Mouse (Mus musculus): ENCODE measurements around the gene Rnf13. TPM values are rescaled to one million over a fixed set of nuclear protein-coding genes. Genes with fewer than 3 reads are reported as not detected.

The Rnf13 gene
- polyA plus RNA-seq, 1 experiment = 15.6 TPM

GRCm38 (mm10) chr3:57846662-57846911 lies 110.7 kb downstream of the Rnf13 start:
- Histone ChIP-seq H3ac (ENCODE audit: control insufficient read depth, insufficient read length) (peak overlapping the region; percentile 61), H3K27me3 (ENCODE audit: control insufficient read depth, insufficient read depth, insufficient read length) (no peaks in the 10 kb centered on the region), H3K4me3 (peak overlapping the region; percentile 24), H3K79me2 (ENCODE audit: control insufficient read depth, insufficient read depth) (no peaks in the 10 kb centered on the region), H3K4me2 (ENCODE audit: low read depth) (peak overlapping the region; percentile 59), H3K36me3 (ENCODE audit: control insufficient read depth, insufficient read depth) (no peaks in the 10 kb centered on the region)
- TF ChIP-seq MYOD1 (IDR thresholded peaks at IDR 0.05; ENCODE audit: control insufficient read depth in 1 of 3, insufficient read length in 2 of 3, low read depth in 2 of 3) (no peak), USF1 (IDR thresholded peaks at IDR 0.05; ENCODE audit: low read depth) (no peak), SRF (IDR thresholded peaks at IDR 0.05; ENCODE audit: control insufficient read depth, insufficient read length, low read depth) (no peak), CEBPB (IDR thresholded peaks at IDR 0.05; ENCODE audit: insufficient read depth, poor library complexity, severe bottlenecking) (no peak), MYOG (IDR thresholded peaks at IDR 0.05; ENCODE audit: control insufficient read depth in 1 of 3, insufficient read depth in 1 of 3, insufficient read length in 2 of 3, low read depth in 2 of 3) (no peak), TCF3 (IDR thresholded peaks at IDR 0.05; ENCODE audit: insufficient read length, low read depth) (no peak), POLR2A (IDR thresholded peaks at IDR 0.05; ENCODE audit: insufficient read length, low read depth) (no peak), MAX (IDR thresholded peaks at IDR 0.05; ENCODE audit: low read depth) (no peak), REST (IDR thresholded peaks at IDR 0.05; ENCODE audit: insufficient read depth, insufficient read length) (no peak), TCF12 (IDR thresholded peaks at IDR 0.05; ENCODE audit: insufficient read depth, poor library complexity, severe bottlenecking) (no peak), E2F4 (IDR thresholded peaks at IDR 0.05; ENCODE audit: insufficient read depth) (no peak), POLR2AphosphoS2 (IDR thresholded peaks at IDR 0.05; ENCODE audit: insufficient read length, low read depth) (no peak)

DNA sequence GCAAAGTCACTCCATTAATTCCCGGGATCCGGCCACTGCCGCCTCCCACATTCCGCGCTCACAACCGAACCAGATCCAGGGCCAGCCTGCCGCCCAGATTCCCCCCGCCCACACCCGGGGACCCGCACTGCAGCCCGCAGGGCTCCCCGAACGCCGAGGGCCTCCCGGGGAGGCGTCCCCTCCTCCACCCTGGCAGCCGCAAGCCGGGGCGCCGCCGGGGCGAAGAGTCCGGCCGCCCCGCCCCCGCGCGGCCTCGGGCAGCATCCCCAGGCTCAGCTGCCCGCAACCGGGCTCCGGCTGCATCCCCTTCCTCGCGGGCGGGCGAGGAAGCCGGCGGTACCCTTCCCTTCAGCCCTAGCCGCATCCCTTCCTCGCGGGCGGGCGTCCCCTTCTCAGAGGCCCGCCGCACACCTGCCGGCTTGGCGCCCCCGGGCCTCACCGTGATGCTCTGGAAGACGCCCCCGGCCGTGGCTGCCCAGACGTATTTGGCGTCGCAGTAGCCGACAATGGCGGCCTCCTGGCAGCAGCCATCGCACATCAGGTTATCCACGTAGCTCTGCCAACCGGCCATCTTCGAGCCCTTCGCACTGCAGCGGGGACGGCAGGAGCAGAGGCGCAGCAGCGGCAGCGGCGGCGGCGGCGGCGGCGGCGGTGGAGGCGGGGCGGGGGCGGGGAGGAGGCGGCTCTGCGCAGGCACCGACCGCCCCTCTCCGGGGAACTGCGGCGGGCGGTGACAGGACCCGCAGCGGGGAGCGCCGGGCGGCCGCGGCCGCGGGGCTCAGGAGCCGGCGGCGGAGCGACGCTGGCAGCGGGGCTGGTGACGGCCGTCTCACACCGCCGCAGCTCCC lies 111.3 kb downstream of the Rnf13 start:
- Histone ChIP-seq H3K4me2 (ENCODE audit: low read depth) (peak overlapping the region; percentile 59), H3K36me3 (ENCODE audit: control insufficient read depth, insufficient read depth) (no peaks in the 10 kb centered on the region), H3ac (ENCODE audit: control insufficient read depth, insufficient read length) (peak overlapping the region; percentile 61), H3K79me2 (ENCODE audit: control insufficient read depth, insufficient read depth) (no peaks in the 10 kb centered on the region), H3K4me3 (peak overlapping the region; percentile 24), H3K27me3 (ENCODE audit: control insufficient read depth, insufficient read depth, insufficient read length) (no peaks in the 10 kb centered on the region)
- TF ChIP-seq MYOD1 (IDR thresholded peaks at IDR 0.05; ENCODE audit: control insufficient read depth in 1 of 3, insufficient read length in 2 of 3, low read depth in 2 of 3) (no peak), POLR2A (IDR thresholded peaks at IDR 0.05; ENCODE audit: insufficient read length, low read depth) (peak; percentile 54), TCF3 (IDR thresholded peaks at IDR 0.05; ENCODE audit: insufficient read length, low read depth) (no peak)

DNA sequence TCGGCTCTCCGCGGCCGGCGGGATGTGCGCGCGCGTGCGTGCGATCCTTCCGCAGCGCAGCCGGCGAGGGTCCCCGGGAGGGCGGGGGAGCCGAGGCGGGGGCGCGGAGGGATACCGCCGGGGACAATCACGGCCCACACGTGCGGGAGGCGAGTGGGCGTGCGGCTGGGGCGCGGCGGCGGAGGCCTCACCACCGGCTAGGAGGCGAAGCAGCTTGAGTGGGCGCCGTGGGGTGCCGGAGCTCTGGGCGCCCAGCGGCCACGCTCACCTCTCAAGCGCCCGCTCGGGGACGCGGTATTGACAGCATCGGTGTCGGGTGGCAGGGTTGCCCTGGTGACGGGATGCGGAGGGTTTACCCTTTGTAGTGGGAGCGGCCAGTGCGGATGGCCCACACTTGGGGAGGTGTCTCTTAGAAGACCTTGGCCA lies 111.9 kb downstream of the Rnf13 start, which contains the start of gene Pfn2:
Gene Pfn2, minus strand, starts transcription at position 320 of the 426 bp plus-strand sequence.
- H3K4me3 ChIP-seq = peak within 1 kb of the TSS; percentile 24

GRCm38 (mm10) chr3:57882945-57883344 lies 147.1 kb downstream of the Rnf13 start:
- no peak overlapping the region for H3ac ChIP-seq (ENCODE audit: control insufficient read depth, insufficient read length)
- no peak overlapping the region for H3K4me2 ChIP-seq (ENCODE audit: low read depth)
- TF ChIP-seq SRF (IDR thresholded peaks at IDR 0.05; ENCODE audit: control insufficient read depth, insufficient read length, low read depth) (no peak), E2F4 (IDR thresholded peaks at IDR 0.05; ENCODE audit: insufficient read depth) (no peak), MYOD1 (IDR thresholded peaks at IDR 0.05; ENCODE audit: control insufficient read depth in 1 of 3, insufficient read length in 2 of 3, low read depth in 2 of 3) (no peak), MYOG (IDR thresholded peaks at IDR 0.05; ENCODE audit: control insufficient read depth in 1 of 3, insufficient read depth in 1 of 3, insufficient read length in 2 of 3, low read depth in 2 of 3) (no peak), CEBPB (IDR thresholded peaks at IDR 0.05; ENCODE audit: insufficient read depth, poor library complexity, severe bottlenecking) (no peak), POLR2A (IDR thresholded peaks at IDR 0.05; ENCODE audit: insufficient read length, low read depth) (no peak), REST (IDR thresholded peaks at IDR 0.05; ENCODE audit: insufficient read depth, insufficient read length) (no peak), MAX (IDR thresholded peaks at IDR 0.05; ENCODE audit: low read depth) (no peak), TCF12 (IDR thresholded peaks at IDR 0.05; ENCODE audit: insufficient read depth, poor library complexity, severe bottlenecking) (no peak), POLR2AphosphoS2 (IDR thresholded peaks at IDR 0.05; ENCODE audit: insufficient read length, low read depth) (no peak), TCF3 (IDR thresholded peaks at IDR 0.05; ENCODE audit: insufficient read length, low read depth) (no peak), USF1 (IDR thresholded peaks at IDR 0.05; ENCODE audit: low read depth) (no peak)
- no peaks in the 10 kb centered on the region for H3K36me3 ChIP-seq (ENCODE audit: control insufficient read depth, insufficient read depth)
- no peak overlapping the region for H3K4me3 ChIP-seq
- no peaks in the 10 kb centered on the region for H3K79me2 ChIP-seq (ENCODE audit: control insufficient read depth, insufficient read depth)
- no peaks in the 10 kb centered on the region for H3K27me3 ChIP-seq (ENCODE audit: control insufficient read depth, insufficient read depth, insufficient read length)

More for the DNA sequence above, 111.9 kb downstream of the Rnf13 start, which contains the start of gene Pfn2:
- Histone ChIP-seq H3K36me3 (ENCODE audit: control insufficient read depth, insufficient read depth) (no peaks in the 10 kb centered on the region), H3K79me2 (ENCODE audit: control insufficient read depth, insufficient read depth) (no peaks in the 10 kb centered on the region), H3ac (ENCODE audit: control insufficient read depth, insufficient read length) (peak within 1 kb of the TSS; percentile 61), H3K27me3 (ENCODE audit: control insufficient read depth, insufficient read depth, insufficient read length) (no peaks in the 10 kb centered on the region), H3K4me2 (ENCODE audit: low read depth) (peak within 1 kb of the TSS; percentile 59)
- TF ChIP-seq CEBPB (IDR thresholded peaks at IDR 0.05; ENCODE audit: insufficient read depth, poor library complexity, severe bottlenecking) = no peak
- TF ChIP-seq MYOG (IDR thresholded peaks at IDR 0.05; ENCODE audit: control insufficient read depth in 1 of 3, insufficient read depth in 1 of 3, insufficient read length in 2 of 3, low read depth in 2 of 3) = peak in 1 of 3 experiments; percentile 12
- no peak for TF ChIP-seq POLR2AphosphoS2 (IDR thresholded peaks at IDR 0.05; ENCODE audit: insufficient read length, low read depth)
- TF ChIP-seq SRF (IDR thresholded peaks at IDR 0.05; ENCODE audit: control insufficient read depth, insufficient read length, low read depth) = no peak
- peak in 1 of 3 experiments; percentile 16 for TF ChIP-seq MYOD1 (IDR thresholded peaks at IDR 0.05; ENCODE audit: control insufficient read depth in 1 of 3, insufficient read length in 2 of 3, low read depth in 2 of 3)

Other genes with a start within 250 kb of the Rnf13 start
- 63.1 TPM for gene Wwtr1, start 160.2 kb upstream of the Rnf13 start, polyA plus RNA-seq (2012; fragmentation: generic; extraction: Trizol)
- gene Commd2, start 84.3 kb upstream of the Rnf13 start, polyA plus RNA-seq (2012; fragmentation: generic; extraction: Trizol) = 38.7 TPM
- gene Ankub1, start 43.3 kb upstream of the Rnf13 start, polyA plus RNA-seq (2012; fragmentation: generic; extraction: Trizol) = not detected
- gene Pfn2, start 112.0 kb downstream of the Rnf13 start, polyA plus RNA-seq (2012; fragmentation: generic; extraction: Trizol) = 13.0 TPM

Measured in myocyte (in vitro differentiated cells).